Comparison of ENCODE assay signal across 9 mouse cellular contexts in the genomic region with DNA sequence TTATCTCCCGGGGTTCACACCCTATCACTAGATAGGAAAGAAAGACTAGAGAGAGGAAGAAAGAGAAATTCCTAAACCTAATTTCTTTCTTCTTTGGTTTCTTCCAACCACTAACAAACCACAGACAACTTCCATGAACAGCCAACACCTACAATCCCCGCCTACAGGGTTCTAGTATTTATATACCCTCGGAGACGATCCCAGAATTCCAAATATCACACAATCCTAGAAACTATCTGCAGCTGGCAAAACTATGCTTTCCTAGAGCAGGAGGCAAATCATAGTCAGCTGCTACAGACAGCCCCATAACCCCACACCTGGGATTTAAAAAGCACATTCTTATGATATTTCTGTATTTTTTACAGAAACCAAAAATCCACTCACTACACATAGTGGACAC. TPM values are rescaled to one million over a fixed set of nuclear protein-coding genes. Genes with fewer than 3 reads are reported as not detected.
A peak's percentile ranks its signal among the peaks of the same experiment; 100 is the strongest.
DNase-seq lines count a peak whose midpoint lies in the region; ATAC-seq and TF ChIP-seq lines count a peak whose summit lies in the region.
"Had no signal": no experiment of that assay in that cellular context is flagged by ENCODE, and none has a peak within 500 bp of the region (broad histone marks: within the 10 kb centered on the region; RNA-seq: fewer than 3 reads in every experiment).

No protein-coding gene starts in this region.

- no peak for ATAC-seq in liver, embryonic 11.5 days (replicated peaks; ENCODE audit: low FRiP score)
- ATAC-seq in forebrain, embryonic 13.5 days: no peak
- ATAC-seq in limb, embryonic 14.5 days (ENCODE audit: low FRiP score, low read depth): no peak
- no peak for ATAC-seq in stomach, embryonic 15.5 days (ENCODE audit: insufficient read depth, low FRiP score, low read depth)

- H3K9ac ChIP-seq in liver, embryonic 11.5 days (ENCODE audit: low read depth, low read length): no peak overlapping the region
- H3K9ac ChIP-seq in forebrain, embryonic 13.5 days: no peak overlapping the region
- H3K9ac ChIP-seq in limb, embryonic 14.5 days (ENCODE audit: low read depth, low read length, severe bottlenecking): no peak overlapping the region
- H3K9ac ChIP-seq in stomach, embryonic 15.5 days: no peak overlapping the region

- no peak for DNase-seq in liver, embryonic 11.5 days (ENCODE audit: low spot score)
- no peak for DNase-seq in liver
- DNase-seq in limb, embryonic 14.5 days (ENCODE audit: low spot score): peak; percentile 14
- DNase-seq in layer of hippocampus, adult 9-11 months: no peak
- no peak for DNase-seq in gastrocnemius, postnatal 36 days
- DNase-seq: cerebellum, adult 8-10 months; kidney, adult 18-20 months had no signal

- H3K27me3 ChIP-seq in liver, embryonic 11.5 days (replicated peaks; ENCODE audit: control insufficient read depth, insufficient read depth, low read length): no peaks in the 10 kb centered on the region
- no peaks in the 10 kb centered on the region for H3K27me3 ChIP-seq in forebrain, embryonic 13.5 days
- no peaks in the 10 kb centered on the region for H3K27me3 ChIP-seq in limb, embryonic 14.5 days (ENCODE audit: control insufficient read depth, insufficient read depth, low read length)
- no peaks in the 10 kb centered on the region for H3K27me3 ChIP-seq in stomach, embryonic 15.5 days (replicated peaks)

- H3K4me1 ChIP-seq in liver, embryonic 11.5 days (replicated peaks; ENCODE audit: control insufficient read depth, insufficient read depth, low read length): peaks cover 23% of the 10 kb centered on the region
- peaks cover 30% of the 10 kb centered on the region for H3K4me1 ChIP-seq in forebrain, embryonic 13.5 days
- H3K4me1 ChIP-seq in limb, embryonic 14.5 days (ENCODE audit: control insufficient read depth, insufficient read depth, low read length): peaks cover 20% of the 10 kb centered on the region
- 0 out of 2 replicates have a peak, but pooled peaks cover 9% of the 10 kb centered on the region for H3K4me1 ChIP-seq in stomach, embryonic 15.5 days

- WGBS in liver, embryonic 11.5 days: 60% methylated on average over 4 of the region's 4 CpGs
- 78% methylated on average over 4 of the region's 4 CpGs for WGBS in forebrain, embryonic 13.5 days
- 55% methylated on average over 4 of the region's 4 CpGs for WGBS in limb, embryonic 14.5 days
- WGBS in stomach, embryonic 15.5 days: 47% methylated on average over 4 of the region's 4 CpGs

- peaks cover 11% of the 10 kb centered on the region; the same call in 1 of the 2 replicates for H3K36me3 ChIP-seq in liver, embryonic 11.5 days (ENCODE audit: control insufficient read depth, insufficient read depth, low read length)
- peaks cover 19% of the 10 kb centered on the region for H3K36me3 ChIP-seq in forebrain, embryonic 13.5 days (ENCODE audit: poor library complexity, severe bottlenecking)
- H3K36me3 ChIP-seq in limb, embryonic 14.5 days (ENCODE audit: control insufficient read depth, insufficient read depth, low read length): peaks cover 18% of the 10 kb centered on the region
- peaks cover 8% of the 10 kb centered on the region for H3K36me3 ChIP-seq in stomach, embryonic 15.5 days

- no peak for TF ChIP-seq POLR2A in limb, embryonic 14.5 days (IDR thresholded peaks at IDR 0.05; ENCODE audit: borderline replicate concordance, extremely low read depth, insufficient read depth, insufficient read length)

- intact Hi-C loops in gastrocnemius, postnatal 36 days (cut with DNase I): no loop called here

- peak overlapping the region; percentile 34 for H3K4me3 ChIP-seq in liver, embryonic 11.5 days (ENCODE audit: low read depth, low read length)
- peak overlapping the region; percentile 96 for H3K4me3 ChIP-seq in forebrain, embryonic 13.5 days
- peak overlapping the region; percentile 16 for H3K4me3 ChIP-seq in limb, embryonic 14.5 days (replicated peaks; ENCODE audit: low read length)
- H3K4me3 ChIP-seq in stomach, embryonic 15.5 days (replicated peaks): no peak overlapping the region

- no peak overlapping the region for H3K27ac ChIP-seq in liver, embryonic 11.5 days (ENCODE audit: low read depth, low read length)
- H3K27ac ChIP-seq in forebrain, embryonic 13.5 days: no peak overlapping the region
- H3K27ac ChIP-seq in limb, embryonic 14.5 days (replicated peaks; ENCODE audit: low read depth, low read length): no peak overlapping the region
- no peak overlapping the region for H3K27ac ChIP-seq in stomach, embryonic 15.5 days

- H3K9me3 ChIP-seq in liver, embryonic 11.5 days (ENCODE audit: control insufficient read depth, low read length): no peaks in the 10 kb centered on the region
- no peaks in the 10 kb centered on the region for H3K9me3 ChIP-seq in forebrain, embryonic 13.5 days (replicated peaks)
- no peaks in the 10 kb centered on the region for H3K9me3 ChIP-seq in limb, embryonic 14.5 days (ENCODE audit: control insufficient read depth, low read length)
- H3K9me3 ChIP-seq in stomach, embryonic 15.5 days: no peaks in the 10 kb centered on the region

- H3K4me2 ChIP-seq in liver, embryonic 11.5 days: peak overlapping the region; percentile 90
- H3K4me2 ChIP-seq in forebrain, embryonic 13.5 days: peak overlapping the region; percentile 80
- H3K4me2 ChIP-seq in limb, embryonic 14.5 days (replicated peaks; ENCODE audit: low read depth, low read length, severe bottlenecking): peak overlapping the region; percentile 30; the same call in 1 of the 2 replicates
- peak overlapping the region; percentile 43 for H3K4me2 ChIP-seq in stomach, embryonic 15.5 days

RNA-seq across cellular contexts. Expression of a gene that starts 2.7 kb away (rescaled TPM):
- 31.0 and 33.8 TPM in 2 replicates for polyA plus RNA-seq in liver, embryonic 11.5 days (2014; fragmentation: Nextera tagmentation; extraction: Ambion mirVana)
- 42.9 and 52.9 TPM in 2 replicates for polyA plus RNA-seq in forebrain, embryonic 13.5 days (2015; fragmentation: Nextera tagmentation; extraction: Ambion mirVana)
- polyA plus RNA-seq in limb, embryonic 14.5 days (2012; rRNA removed): 27.1 and 41.5 TPM in 2 replicates
- polyA plus RNA-seq in limb, embryonic 14.5 days (2014; fragmentation: Nextera tagmentation; extraction: Ambion mirVana): 23.8 and 26.4 TPM in 2 replicates
- 26.9 TPM in 2 replicates for polyA plus RNA-seq in stomach, embryonic 15.5 days (2015; fragmentation: Nextera tagmentation; extraction: Ambion mirVana)
- total RNA-seq in gastrocnemius, postnatal 36 days (2021): 1 to 10 TPM; 6.3 to 8.8 TPM

RNA-seq across cellular contexts. Expression of a gene that starts 36.1 kb away (rescaled TPM):
- 15.2 and 15.6 TPM in 2 replicates for polyA plus RNA-seq in liver, embryonic 11.5 days (2014; fragmentation: Nextera tagmentation; extraction: Ambion mirVana)
- 31.6 and 32.5 TPM in 2 replicates for polyA plus RNA-seq in forebrain, embryonic 13.5 days (2015; fragmentation: Nextera tagmentation; extraction: Ambion mirVana)
- polyA plus RNA-seq in limb, embryonic 14.5 days (2012; rRNA removed): 24.5 and 32.9 TPM in 2 replicates
- polyA plus RNA-seq in limb, embryonic 14.5 days (2014; fragmentation: Nextera tagmentation; extraction: Ambion mirVana): 22.0 and 24.4 TPM in 2 replicates
- 21.9 and 25.4 TPM in 2 replicates for polyA plus RNA-seq in stomach, embryonic 15.5 days (2015; fragmentation: Nextera tagmentation; extraction: Ambion mirVana)
- 10 to 100 TPM; 12.8 to 18.5 TPM for total RNA-seq in gastrocnemius, postnatal 36 days (2021)

Comparison
In these comparisons a context has a peak if more than half of its experiments do, and no peak if none do; other contexts are left out.
1. H3K4me2 ChIP-seq: peak in every context shown above with its lines; median percentile 90 in liver, embryonic 11.5 days; 80 in forebrain, embryonic 13.5 days; 43 in stomach, embryonic 15.5 days; 30 in limb, embryonic 14.5 days.